ENCODE assay signal across 8 mouse cellular contexts in genomic region chr13:55152621-55153415, GRCm38 (mm10). TPM values are rescaled to one million over a fixed set of nuclear protein-coding genes. Genes with fewer than 3 reads are reported as not detected.
DNase-seq lines count a peak whose midpoint lies in the region; ATAC-seq and TF ChIP-seq lines count a peak whose summit lies in the region.

Gene Fgfr4, plus strand, starts transcription at chr13:55152640.

- H3K9ac ChIP-seq in heart, embryonic 12.5 days, result peak within 1 kb of the TSS; percentile 66
- H3K9ac ChIP-seq in kidney, postnatal 0 days (ENCODE audit: low read depth, low read length), result peak within 1 kb of the TSS; percentile 72

- peak within 1 kb of the TSS; percentile 42 for H3K4me3 ChIP-seq in cerebellum, adult 2 months (replicated peaks; ENCODE audit: insufficient read depth, low read depth, low read length)
- peak within 1 kb of the TSS; percentile 54 for H3K4me3 ChIP-seq in heart, embryonic 12.5 days
- H3K4me3 ChIP-seq in kidney, postnatal 0 days (replicated peaks; ENCODE audit: low read depth, low read length), result peak within 1 kb of the TSS; percentile 57

- DNase-seq in cerebellum, adult 2 months, result peak in 1 of 2 experiments; percentile 22
- DNase-seq in adrenal gland, postnatal 4 days (ENCODE audit: low spot score in 2 of 2), result peak in 1 of 2 experiments; percentile 49
- peak; percentile 71 for DNase-seq in kidney, postnatal 0 days (ENCODE audit: low spot score)
- DNase-seq in mesoderm, embryonic 11.5 days (ENCODE audit: low read depth, low spot score), result peak; percentile 75
- no peak for DNase-seq in frontal cortex, postnatal 10 days (ENCODE audit: low spot score in 2 of 2)
- no peak for DNase-seq in spleen, postnatal 10 days (ENCODE audit: low spot score in 2 of 2)

- no peak for TF ChIP-seq POLR2A in cerebellum, adult 2 months (IDR thresholded peaks at IDR 0.05; ENCODE audit: borderline replicate concordance, insufficient read depth, low read length)

- no peak within 1 kb of the TSS for H3K27ac ChIP-seq in cerebellum, adult 2 months (ENCODE audit: insufficient read depth, low read length)
- no peak within 1 kb of the TSS for H3K27ac ChIP-seq in heart, embryonic 12.5 days (ENCODE audit: poor library complexity, severe bottlenecking)
- H3K27ac ChIP-seq in kidney, postnatal 0 days, result peak within 1 kb of the TSS; percentile 94

- TF ChIP-seq CTCF in cerebellum, adult 2 months (IDR thresholded peaks at IDR 0.05; ENCODE audit: borderline replicate concordance, insufficient read depth, low read depth, low read length), result no peak
- TF ChIP-seq CTCF in kidney, postnatal 0 days (IDR thresholded peaks at IDR 0.05; ENCODE audit: low read depth), result no peak

- no peaks in the 10 kb centered on the region; the same call in 1 of the 2 replicates for H3K27me3 ChIP-seq in cerebellum, adult 2 months (ENCODE audit: control insufficient read depth, insufficient read depth, low read length)
- H3K27me3 ChIP-seq in heart, embryonic 12.5 days (replicated peaks), result peaks cover 55% of the 10 kb centered on the region
- no peaks in the 10 kb centered on the region; the same call in 1 of the 2 replicates for H3K27me3 ChIP-seq in kidney, postnatal 0 days (ENCODE audit: insufficient read depth, low read length)

- H3K4me1 ChIP-seq in cerebellum, adult 2 months (ENCODE audit: control insufficient read depth, insufficient read depth, low read length), result no peaks in the 10 kb centered on the region
- peaks cover 8% of the 10 kb centered on the region; the same call in 1 of the 2 replicates for H3K4me1 ChIP-seq in heart, embryonic 12.5 days (replicated peaks)
- peaks cover 8% of the 10 kb centered on the region for H3K4me1 ChIP-seq in kidney, postnatal 0 days (replicated peaks; ENCODE audit: insufficient read depth, low read length)

- H3K9me3 ChIP-seq in heart, embryonic 12.5 days (replicated peaks), result no peaks in the 10 kb centered on the region
- H3K9me3 ChIP-seq in kidney, postnatal 0 days (replicated peaks; ENCODE audit: low read length), result no peaks in the 10 kb centered on the region

- no peaks in the 10 kb centered on the region for H3K36me3 ChIP-seq in heart, embryonic 12.5 days
- H3K36me3 ChIP-seq in kidney, postnatal 0 days (ENCODE audit: insufficient read depth, low read length), result no peaks in the 10 kb centered on the region

- ATAC-seq in cerebellum, adult (ENCODE audit: insufficient number of reproducible peaks, low FRiP score, low TSS enrichment), result no peak
- peak; percentile 57 for ATAC-seq in heart, embryonic 12.5 days (ENCODE audit: insufficient number of reproducible peaks, low FRiP score)
- peak; percentile 90 for ATAC-seq in kidney, postnatal 0 days (replicated peaks; ENCODE audit: low FRiP score, low read depth)

- peak within 1 kb of the TSS; percentile 90 for H3K4me2 ChIP-seq in heart, embryonic 12.5 days
- H3K4me2 ChIP-seq in kidney, postnatal 0 days (ENCODE audit: low read length), result peak within 1 kb of the TSS; percentile 83

- 5% methylated on average over 68 of the region's 68 CpGs for WGBS in cerebellum, adult 2 months
- whole genome bisulfite sequencing in heart, embryonic 12.5 days, result 2% methylated on average over 67 of the region's 68 CpGs
- whole genome bisulfite sequencing in kidney, postnatal 0 days, result 1% methylated on average over 62 of the region's 68 CpGs

RNA-seq across cellular contexts. Expression of gene Fgfr4, which starts in this region (rescaled TPM):
- 0.05 and 0.16 TPM in 2 replicates for polyA plus RNA-seq in cerebellum, adult 2 months (2012; rRNA removed)
- total RNA-seq in adrenal gland, postnatal 4 days (2021), result 10 to 100 TPM; 35.8 to 39.6 TPM
- polyA plus RNA-seq in heart, embryonic 12.5 days (2016; fragmentation: Nextera tagmentation; extraction: Ambion mirVana), result 0.45 and 0.51 TPM in 2 replicates
- polyA plus RNA-seq in kidney, postnatal 0 days (2015; fragmentation: Nextera tagmentation; extraction: Ambion mirVana), result 14.6 and 15.8 TPM in 2 replicates

Comparison
In these comparisons a context has a peak if more than half of its experiments do, and no peak if none do; other contexts are left out.
1. RNA of gene Fgfr4 (polyA plus RNA-seq): 14.6 to 15.8 TPM in kidney, postnatal 0 days; 0.45 to 0.51 TPM in heart, embryonic 12.5 days and 0.05 to 0.16 TPM in cerebellum, adult 2 months; every median in the first group is over 10 times any median in the second.
2. Peak in ATAC-seq, H3K4me3 ChIP-seq, H3K9ac ChIP-seq and H3K4me2 ChIP-seq in heart, embryonic 12.5 days; RNA of the gene not detected or under 1 TPM.
3. DNase-seq: peak in kidney, postnatal 0 days (single experiment) and mesoderm, embryonic 11.5 days (single experiment); none in frontal cortex, postnatal 10 days (0 of 2) and spleen, postnatal 10 days (0 of 2).
4. Peak in every context shown above with its lines, with median percentiles within 50 percentile points of each other: H3K4me3 ChIP-seq.